Mouse (Mus musculus): ENCODE results near the gene Gjb1.

DNA sequence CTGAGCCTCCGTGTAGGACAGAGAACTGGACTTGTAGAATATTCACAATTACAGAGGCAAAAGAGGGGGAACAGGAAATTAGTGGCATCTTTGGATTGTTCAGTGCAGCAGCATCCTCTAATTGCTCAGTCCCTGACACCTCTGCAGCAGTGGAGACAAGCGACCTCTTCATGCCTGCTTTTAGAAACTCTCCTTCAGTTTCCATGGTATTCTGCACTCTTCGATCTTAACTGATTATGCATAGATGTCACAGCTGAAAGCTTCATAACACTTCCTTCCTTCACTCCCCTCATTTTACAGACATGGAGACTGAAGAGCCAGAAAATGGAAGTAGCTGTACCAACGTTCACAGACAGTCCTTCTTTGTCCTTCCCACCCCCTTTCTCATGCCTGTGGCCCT lies 29.7 kb upstream of the Gjb1 start:
- TF ChIP-seq POLR2A (IDR thresholded peaks at IDR 0.05; ENCODE audit: low read depth, low read length), result no peak
- TF ChIP-seq CTCF (conservative IDR thresholded peaks at IDR 0.05 in 1 of 2, IDR thresholded peaks at IDR 0.05 in 1 of 2; ENCODE audit: low read depth in 2 of 2, low read length in 2 of 2), result no peak
- TF ChIP-seq E2F4 (IDR thresholded peaks at IDR 0.05; ENCODE audit: insufficient replicate concordance, low read depth, low read length), result no peak
- no peak for TF ChIP-seq ZC3H11A (IDR thresholded peaks at IDR 0.05; ENCODE audit: low read depth, low read length)
- TF ChIP-seq POLR2AphosphoS2 (IDR thresholded peaks at IDR 0.05; ENCODE audit: low read depth, low read length), result no peak

Measured in CH12.LX (cell line).